Mouse (Mus musculus): Measurements from ENCODE around the gene Hoxb1.

Hoxb1 gene

GRCm38 (mm10) chr11:96404831-96405230 lies 39.3 kb downstream of the Hoxb1 start:
- DNase-seq = no peak

- no peak for DNase-seq
These were observed 40.0 kb downstream of the Hoxb1 start for GRCm38 (mm10) chr11:96405541-96405940.

- DNase-seq = peak; percentile 88
These were observed 41.9 kb downstream of the Hoxb1 start for GRCm38 (mm10) chr11:96407191-96408072.

- DNase-seq = no peak
These were observed 42.9 kb downstream of the Hoxb1 start for GRCm38 (mm10) chr11:96408234-96409010.

- peak; percentile 72 for DNase-seq
These were observed 45.5 kb downstream of the Hoxb1 start for GRCm38 (mm10) chr11:96411019-96411418.

- no peak for DNase-seq
These were observed 46.4 kb downstream of the Hoxb1 start for GRCm38 (mm10) chr11:96411934-96412333.

GRCm38 (mm10) chr11:96412941-96413491 lies 47.5 kb downstream of the Hoxb1 start:
- peak; percentile 24 for DNase-seq

- DNase-seq = peak; percentile 85
These were observed 48.0 kb downstream of the Hoxb1 start for GRCm38 (mm10) chr11:96413527-96413926.

- peak; percentile 25 for DNase-seq
These were observed 48.5 kb downstream of the Hoxb1 start for GRCm38 (mm10) chr11:96414002-96414401.

All from kidney, adult 18-20 months (tissue).